Mouse (Mus musculus): ENCODE measurements around the gene Ralgps2.

Ralgps2 gene

DNA sequence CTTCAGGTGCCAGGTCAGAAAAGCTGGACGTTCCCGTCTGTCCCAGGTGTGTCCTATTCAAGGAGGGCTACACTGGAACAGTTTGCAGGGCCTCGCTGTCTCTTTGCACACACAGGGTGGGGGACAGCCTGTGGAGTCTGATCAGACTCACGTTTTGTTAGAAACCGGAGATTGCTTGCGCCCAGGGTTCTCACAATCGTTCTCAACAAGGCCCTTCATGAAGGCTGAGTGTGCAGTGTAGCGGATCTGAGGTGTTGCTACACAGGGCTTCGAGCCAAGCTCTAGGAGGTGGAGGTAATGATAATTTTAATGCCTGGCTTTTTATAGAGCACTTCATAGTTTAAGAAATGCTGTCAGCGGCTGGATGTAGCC is 178.0 kb downstream of the Ralgps2 start:
- DNase-seq: no peak

DNA sequence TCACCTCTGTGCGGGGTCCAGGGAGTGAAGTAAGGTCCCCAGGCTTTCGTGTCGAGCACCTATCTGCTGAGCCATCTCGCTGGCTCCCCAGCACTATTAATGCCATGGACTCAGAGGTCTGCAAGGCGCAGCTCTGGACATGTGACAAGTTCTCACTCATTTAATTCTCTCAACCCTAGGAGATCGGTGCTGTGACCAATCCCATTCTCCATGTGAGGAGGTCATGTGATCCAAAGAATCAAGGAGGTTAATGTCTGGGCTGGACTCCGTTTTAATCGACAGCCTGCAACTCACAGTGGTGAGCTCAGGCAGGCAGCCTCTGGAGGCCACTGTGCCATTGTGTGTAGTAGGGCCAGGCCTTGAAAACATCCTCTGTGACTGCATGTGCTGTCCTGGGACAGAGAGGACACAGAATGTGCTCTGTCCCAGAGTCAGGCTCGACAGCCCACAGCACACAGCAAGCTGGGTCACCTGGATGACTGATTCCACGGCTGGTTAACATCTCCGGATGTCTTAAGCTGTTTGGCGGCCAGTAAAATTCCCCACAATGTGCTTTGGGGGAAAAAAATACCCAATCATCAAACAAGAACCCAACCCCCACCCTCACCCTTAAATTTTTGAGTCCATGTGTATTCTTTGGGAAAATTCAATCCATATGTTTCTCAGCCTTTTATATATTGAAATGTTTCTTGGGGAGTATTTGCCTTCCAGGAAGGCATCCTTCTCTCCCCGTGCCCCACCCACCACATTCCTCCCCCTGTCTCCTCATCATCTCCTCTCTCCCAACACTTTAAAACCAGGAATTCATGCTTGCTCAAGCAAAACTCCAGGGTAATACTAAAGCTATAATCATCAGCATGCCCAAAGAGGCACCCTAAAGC is 178.6 kb downstream of the Ralgps2 start:
- no peak for DNase-seq

DNA sequence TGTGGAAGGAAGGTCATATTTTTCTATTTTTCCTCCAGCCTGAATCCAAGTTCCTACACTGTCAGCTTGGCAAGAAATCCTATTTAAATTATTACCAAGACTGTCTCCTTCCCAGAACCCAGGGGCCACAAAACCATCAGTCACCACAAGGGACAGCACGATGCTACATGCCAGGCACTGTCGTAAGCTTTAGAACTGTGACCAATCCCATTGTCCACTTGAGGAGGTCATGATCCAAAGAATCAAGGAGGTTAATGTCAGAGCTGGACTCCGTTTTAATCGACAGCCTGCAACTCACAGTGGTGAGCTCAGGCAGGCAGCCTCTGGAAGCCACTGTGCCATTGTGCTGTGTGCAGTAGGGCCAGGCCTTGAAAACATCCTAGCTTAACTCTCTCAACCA is 181.1 kb downstream of the Ralgps2 start:
- no peak for DNase-seq

DNA sequence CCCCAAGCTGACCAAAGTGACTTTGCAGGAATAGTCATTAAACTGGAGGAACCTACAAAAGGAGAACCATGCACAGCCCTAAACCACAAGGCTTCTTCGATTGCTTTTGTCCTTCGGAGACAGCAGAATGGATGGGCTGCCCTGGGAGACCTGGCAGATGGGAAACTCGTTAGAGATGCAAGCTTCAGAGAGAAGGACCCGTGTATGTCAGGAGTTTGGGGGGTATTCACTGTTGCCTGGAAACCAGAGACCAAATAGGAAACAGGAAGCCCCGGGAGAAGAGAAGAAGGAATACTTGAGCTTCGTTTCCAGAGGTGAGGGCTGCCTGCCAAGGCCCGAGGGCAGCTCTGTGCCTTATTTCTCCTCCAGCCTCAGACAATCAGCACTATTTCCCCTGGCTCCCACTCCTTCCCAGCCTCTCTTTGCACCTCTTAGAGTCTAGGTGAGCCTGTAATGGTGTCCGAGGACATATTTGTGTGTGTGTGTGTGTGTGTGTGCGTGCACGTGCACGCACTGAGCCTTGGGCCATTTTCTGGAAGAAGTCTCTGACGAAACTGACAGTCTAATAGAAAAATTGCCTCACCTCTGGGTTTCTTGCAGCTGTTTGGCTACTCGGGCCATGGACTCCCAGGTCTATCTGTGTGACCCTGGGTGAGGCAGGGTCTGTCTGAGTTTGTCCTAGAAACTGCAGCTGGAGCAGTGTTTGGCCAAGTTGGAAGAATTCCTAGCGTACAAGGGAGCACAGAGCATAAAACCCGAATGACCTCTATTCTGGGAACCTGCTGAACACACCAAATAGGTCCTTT is 184.6 kb downstream of the Ralgps2 start:
- DNase-seq: no peak

All from B cell, adult 2 months (primary cell).